Mouse (Mus musculus) midbrain, embryonic 11.5 days (tissue): ENCODE results near the gene Cd300a. TPM values are rescaled to one million over a fixed set of nuclear protein-coding genes. Genes with fewer than 3 reads are reported as not detected.
"Not testable (repeated sequence)": the region's sequence is repeated elsewhere in the genome, so short reads cannot be mapped to it uniquely, and the experiment has no call there.

ENCODE experiments used
- ATAC-seq: fragments of 200-750 bp; cut with Nextera tagmentation; 2 replicates; pipeline ENCODE4 v1.8.0; 2017; ENCODE audit warnings: moderate TSS enrichment, moderate library complexity; ENCODE audit not compliant: low FRiP score
- DNase-seq: peaks from one replicate; pipeline ENCODE4 v3.0.0; 2015; ENCODE audit warnings: low spot score; ENCODE audit errors: missing footprints
- H3K27ac ChIP-seq: fragments of 300-500 bp; sonication (generic); 2 replicates; pipeline ENCODE4 v1.5.1; 2014; ENCODE audit warnings: low read depth, low read length
- H3K27me3 ChIP-seq: fragments of 300-500 bp; sonication (generic); 2 replicates; pipeline ENCODE4 v1.6.1; 2014; ENCODE audit warnings: mild to moderate bottlenecking, low read length, moderate library complexity, mixed read lengths; ENCODE audit not compliant: control insufficient read depth, insufficient read depth
- H3K36me3 ChIP-seq: fragments of 300-500 bp; sonication (generic); 2 replicates; pipeline ENCODE4 v1.6.1; 2014; ENCODE audit warnings: mild to moderate bottlenecking, low read length, moderate library complexity, mixed read lengths; ENCODE audit not compliant: control insufficient read depth, insufficient read depth
- H3K4me1 ChIP-seq: fragments of 300-500 bp; sonication (generic); 2 replicates; pipeline ENCODE4 v1.6.1; 2014; ENCODE audit warnings: low read length; ENCODE audit not compliant: control insufficient read depth, insufficient read depth
- H3K4me2 ChIP-seq: fragments of 300-500 bp; sonication (generic); 2 replicates; pipeline ENCODE4 v1.6.1; 2014; ENCODE audit warnings: mild to moderate bottlenecking, moderate library complexity
- H3K4me3 ChIP-seq: fragments of 300-500 bp; sonication (generic); 2 replicates; pipeline ENCODE4 v1.5.1; 2014; ENCODE audit warnings: low read depth, low read length
- H3K9ac ChIP-seq: fragments of 300-500 bp; sonication (generic); 2 replicates; pipeline ENCODE4 v1.6.1; 2014; ENCODE audit warnings: low read length
- H3K9me3 ChIP-seq: fragments of 300-500 bp; sonication (generic); 2 replicates; pipeline ENCODE4 v1.6.1; 2016; ENCODE audit warnings: low read length; ENCODE audit not compliant: control insufficient read depth
- WGBS: fragments of 180-500 bp; shearing (Covaris S2); extraction: QIAGEN DNeasy Blood & Tissue Kit; methylation state at CpG from one replicate; pipeline ENCODE4 v1.1.7; 2014; 5-methylcytosine and 5-hydroxymethylcytosine counted together
- polyA plus RNA-seq: library from polyadenylated mRNA; unstranded; fragments of >200 nt; fragmentation: Nextera tagmentation; extraction: Ambion mirVana; gene quantifications from 2 replicates; pipeline ENCODE4 v1.2.1, GENCODE M21; 2014

Cd300a gene
- polyA plus RNA-seq, 1 experiment from 2014 or later = 0.79 TPM

GRCm38 (mm10) chr11:114884380-114885100 is 5.3 kb upstream of the Cd300a start:
- H3K4me1 ChIP-seq = no peaks in the 10 kb centered on the region
- no peak overlapping the region for H3K4me2 ChIP-seq
- ATAC-seq = no peak
- no peak overlapping the region for H3K4me3 ChIP-seq
- no peak overlapping the region for H3K27ac ChIP-seq
- H3K27me3 ChIP-seq = no peaks in the 10 kb centered on the region
- H3K9me3 ChIP-seq = no peaks in the 10 kb centered on the region
- H3K36me3 ChIP-seq = no peaks in the 10 kb centered on the region
- no peak for DNase-seq
- WGBS = 88% methylated on average over 4 of the region's 4 CpGs
- no peak overlapping the region for H3K9ac ChIP-seq

GRCm38 (mm10) chr11:114890542-114890941 is 701 bp downstream of the Cd300a start:
- DNase-seq = no peak
- Histone ChIP-seq H3K9me3 (no peaks in the 10 kb centered on the region), H3K36me3 (no peaks in the 10 kb centered on the region), H3K4me1 (no peaks in the 10 kb centered on the region; the same call in 1 of the 2 replicates), H3K4me3 (no peak overlapping the region), H3K27me3 (no peaks in the 10 kb centered on the region), H3K9ac (peak overlapping the region; percentile 12; the same call in 1 of the 2 replicates), H3K4me2 (no peak overlapping the region), H3K27ac (no peak overlapping the region)
- 62% methylated on average over 5 of the region's 5 CpGs for WGBS
- no peak for ATAC-seq

DNA sequence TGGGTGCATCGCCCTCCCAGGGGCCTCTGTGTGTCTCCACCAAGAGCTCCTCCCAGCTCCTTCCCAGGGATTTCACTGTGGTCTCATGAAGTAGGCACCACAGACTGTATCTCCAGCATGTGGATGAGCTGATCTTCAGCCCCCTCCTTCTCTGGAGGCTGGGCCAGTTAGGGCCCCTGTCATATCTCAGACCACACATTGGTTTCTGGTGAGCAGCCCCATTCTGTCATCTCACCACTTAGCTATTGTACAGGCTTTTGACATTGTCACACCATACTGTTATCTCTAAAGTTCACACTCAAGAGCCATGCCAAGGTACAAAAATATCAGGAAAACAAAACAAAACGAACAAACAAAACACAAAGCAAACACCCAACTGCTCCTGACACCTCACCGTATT is 6.2 kb downstream of the Cd300a start:
- WGBS = 89% methylated on average over 3 of the region's 3 CpGs

DNA sequence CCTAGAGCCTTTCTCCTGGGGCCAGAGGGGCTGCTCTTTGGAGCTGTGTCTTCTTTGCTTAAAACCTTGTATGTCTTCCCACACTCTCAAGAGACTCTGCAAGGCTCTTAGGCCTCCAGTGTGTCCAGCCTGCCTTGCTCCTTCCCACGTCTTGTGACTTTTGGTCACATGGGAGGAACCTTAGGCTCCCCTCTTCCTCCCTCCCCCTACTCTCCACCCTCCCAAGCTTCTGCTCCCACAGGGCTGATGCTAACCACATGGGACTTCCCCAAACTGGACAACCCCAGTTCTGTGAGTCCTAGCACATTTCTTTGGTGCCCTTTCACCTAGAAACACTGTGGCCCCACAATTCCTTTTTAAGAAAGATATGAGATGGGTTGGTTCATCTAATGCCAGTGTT is 8.2 kb downstream of the Cd300a start:
- Histone ChIP-seq H3K36me3 (no peaks in the 10 kb centered on the region), H3K4me1 (no peaks in the 10 kb centered on the region), H3K9me3 (no peaks in the 10 kb centered on the region), H3K9ac (no peak overlapping the region), H3K27me3 (no peaks in the 10 kb centered on the region), H3K4me2 (no peak overlapping the region), H3K27ac (no peak overlapping the region), H3K4me3 (no peak overlapping the region)
- ATAC-seq (no peak), DNase-seq (no peak)
- WGBS = 45% methylated on average over 1 of the region's 1 CpGs

More for the DNA sequence above, 6.2 kb downstream of the Cd300a start:
- H3K9ac ChIP-seq = no peak overlapping the region
- no peaks in the 10 kb centered on the region for H3K9me3 ChIP-seq
- no peak overlapping the region for H3K27ac ChIP-seq
- H3K27me3 ChIP-seq = no peaks in the 10 kb centered on the region
- no peaks in the 10 kb centered on the region for H3K4me1 ChIP-seq
- no peak for ATAC-seq
- H3K36me3 ChIP-seq = no peaks in the 10 kb centered on the region
- H3K4me3 ChIP-seq = no peak overlapping the region
- H3K4me2 ChIP-seq = no peak overlapping the region
- no peak for DNase-seq

DNA sequence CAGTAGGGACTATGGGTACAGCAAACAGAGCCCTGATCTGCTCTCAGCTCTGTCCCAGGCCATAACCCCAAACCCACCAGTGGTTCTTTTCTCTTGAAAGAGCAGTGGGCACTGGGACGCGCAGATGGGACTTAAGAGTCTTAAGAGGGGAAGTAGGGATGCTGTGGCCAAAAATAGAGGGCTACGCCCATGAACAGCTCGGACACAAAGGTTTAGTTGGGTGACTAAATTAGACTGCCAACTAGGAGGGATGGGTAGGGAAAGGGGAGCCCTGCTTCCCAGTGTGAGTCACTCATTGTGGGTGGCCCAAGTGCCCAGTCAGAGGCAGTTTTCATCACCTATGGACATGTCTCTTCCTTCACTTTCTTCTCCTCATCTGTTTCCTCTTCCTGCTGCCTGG is 13.4 kb downstream of the Cd300a start:
- Histone ChIP-seq H3K9ac (no peak overlapping the region), H3K9me3 (no peaks in the 10 kb centered on the region), H3K4me2 (no peak overlapping the region), H3K4me1 (no peaks in the 10 kb centered on the region), H3K27ac (no peak overlapping the region), H3K4me3 (no peak overlapping the region), H3K36me3 (no peaks in the 10 kb centered on the region), H3K27me3 (no peaks in the 10 kb centered on the region)
- ATAC-seq (no peak), DNase-seq (no peak)
- 93% methylated on average over 4 of the region's 4 CpGs for WGBS

DNA sequence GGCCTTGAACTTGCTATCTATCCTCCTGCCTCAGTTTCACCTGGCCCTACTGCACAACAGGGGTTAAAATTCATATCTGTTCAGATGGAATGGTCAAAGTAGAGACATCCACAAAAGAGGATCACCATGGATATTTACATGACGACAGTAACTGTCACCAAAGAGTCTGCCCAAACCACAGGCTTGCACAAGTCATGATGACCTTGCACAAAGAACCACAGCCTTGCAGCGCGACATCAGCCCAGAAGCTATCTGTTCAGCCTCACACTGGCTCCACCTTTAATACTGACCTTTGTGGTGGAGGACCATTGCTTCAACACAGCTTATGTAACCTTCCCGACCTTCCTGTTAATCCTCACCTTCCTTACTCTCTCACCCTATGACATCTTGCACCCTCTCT is 17.7 kb downstream of the Cd300a start:
- no peak for DNase-seq
- Histone ChIP-seq H3K9ac (no peak overlapping the region), H3K9me3 (no peaks in the 10 kb centered on the region), H3K27me3 (no peaks in the 10 kb centered on the region), H3K27ac (no peak overlapping the region), H3K4me3 (no peak overlapping the region), H3K4me2 (no peak overlapping the region), H3K4me1 (no peaks in the 10 kb centered on the region), H3K36me3 (no peaks in the 10 kb centered on the region)
- no peak for ATAC-seq
- 81% methylated on average over 4 of the region's 4 CpGs for WGBS

GRCm38 (mm10) chr11:114908086-114908485 is 18.2 kb downstream of the Cd300a start:
- no peak overlapping the region for H3K4me2 ChIP-seq
- H3K9ac ChIP-seq = no peak overlapping the region
- no peak overlapping the region for H3K27ac ChIP-seq
- DNase-seq = no peak
- no peak for ATAC-seq
- 68% methylated on average over 4 of the region's 4 CpGs for WGBS
- H3K4me3 ChIP-seq = no peak overlapping the region
- H3K36me3 ChIP-seq = no peaks in the 10 kb centered on the region
- H3K27me3 ChIP-seq = no peaks in the 10 kb centered on the region
- no peaks in the 10 kb centered on the region for H3K4me1 ChIP-seq
- H3K9me3 ChIP-seq = no peaks in the 10 kb centered on the region

- H3K4me2 ChIP-seq, H3K27me3 ChIP-seq, H3K9ac ChIP-seq, H3K4me3 ChIP-seq, DNase-seq, H3K36me3 ChIP-seq, H3K4me1 ChIP-seq, H3K27ac ChIP-seq, ATAC-seq, H3K9me3 ChIP-seq: not testable (repeated sequence)
- WGBS = 43% methylated on average over 3 of the region's 3 CpGs
Observed at GRCm38 (mm10) chr11:114909538-114909937, 19.7 kb downstream of the Cd300a start.

- WGBS = 22% methylated on average over 9 of the region's 9 CpGs
- Histone ChIP-seq H3K9ac (no peak overlapping the region), H3K4me2 (no peak overlapping the region), H3K4me1 (no peaks in the 10 kb centered on the region), H3K9me3 (no peaks in the 10 kb centered on the region), H3K27ac (no peak overlapping the region), H3K4me3 (no peak overlapping the region), H3K27me3 (no peaks in the 10 kb centered on the region; the same call in 1 of the 2 replicates), H3K36me3 (no peaks in the 10 kb centered on the region)
- DNase-seq (peak; percentile 98), ATAC-seq (peak; percentile 48; the same call in 1 of the 2 replicates)
Observed at GRCm38 (mm10) chr11:114912847-114913246, 23.0 kb downstream of the Cd300a start.
